Mouse (Mus musculus): ENCODE data around the gene Utp3.

DNA sequence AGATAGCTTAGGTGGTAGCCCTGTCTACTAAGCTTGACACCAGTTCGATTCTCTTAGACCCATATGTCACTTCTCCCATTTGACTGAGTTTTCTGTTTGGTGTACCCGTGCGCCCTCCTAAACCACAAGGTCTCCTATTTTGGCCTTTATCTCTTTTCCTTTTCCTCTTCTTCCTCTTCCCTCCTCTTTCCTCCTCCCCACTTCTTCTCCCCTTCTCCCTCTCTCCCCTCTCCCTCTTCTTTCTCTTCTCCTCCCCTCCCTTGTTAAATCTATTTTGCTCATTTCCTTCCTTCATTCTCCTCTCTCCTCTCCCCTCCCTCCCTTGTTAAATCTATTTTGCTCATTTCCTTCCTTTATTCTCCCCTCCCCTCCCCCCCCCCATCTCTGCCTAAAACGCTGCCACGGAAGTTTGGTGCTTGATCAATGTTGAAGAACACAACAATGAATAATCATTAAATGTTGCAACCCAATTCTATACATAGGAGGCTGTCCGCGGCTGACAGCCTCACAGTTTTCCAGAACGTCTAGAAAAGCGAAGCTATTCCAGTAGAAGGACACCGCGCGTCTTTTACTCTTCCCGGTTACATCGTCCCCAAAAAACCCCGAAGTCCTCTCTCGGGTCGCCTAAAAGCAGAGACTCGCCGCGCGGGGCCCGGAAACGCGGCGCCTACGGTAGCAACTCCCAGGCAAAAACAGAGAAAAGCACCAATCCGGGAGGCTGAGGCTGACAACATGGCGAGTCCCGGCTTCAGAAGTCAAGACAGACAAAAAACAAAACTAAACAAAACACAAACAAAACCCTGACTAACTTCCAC lies 784 bp upstream of the Utp3 start:
- no peak for TF ChIP-seq CTCF (IDR thresholded peaks at IDR 0.05; ENCODE audit: low read depth, low read length)
- TF ChIP-seq POLR2A (IDR thresholded peaks at IDR 0.05; ENCODE audit: extremely low read depth, insufficient read depth, low read length), result no peak

All from liver, adult 2 months (tissue).